Mouse (Mus musculus) hindbrain, embryonic 11.5 days (tissue): ENCODE measurements around the gene Gramd1b. TPM values are rescaled to one million over a fixed set of nuclear protein-coding genes. Genes with fewer than 3 reads are reported as not detected.
A peak's percentile ranks its signal among the peaks of the same experiment; 100 is the strongest.

Experiments
- ATAC-seq: fragments of 200-750 bp; cut with Nextera tagmentation; 2 replicates; pipeline ENCODE4 v1.8.0; 2017; ENCODE audit warnings: mild to moderate bottlenecking, moderate TSS enrichment, moderate library complexity; ENCODE audit not compliant: low FRiP score
- DNase-seq: peaks from one replicate; pipeline ENCODE4 v3.0.0-alpha.2; 2015; ENCODE audit warnings: low spot score
- H3K27ac ChIP-seq: fragments of 300-500 bp; sonication (generic); 2 replicates; pipeline ENCODE4 v1.5.1; 2014; ENCODE audit warnings: mild to moderate bottlenecking, low read depth, low read length
- H3K27me3 ChIP-seq: fragments of 300-500 bp; sonication (generic); 2 replicates; pipeline ENCODE4 v1.6.1; 2014; ENCODE audit warnings: mild to moderate bottlenecking, low read length, moderate library complexity, mixed read lengths; ENCODE audit not compliant: control insufficient read depth, insufficient read depth
- H3K36me3 ChIP-seq: fragments of 300-500 bp; sonication (generic); 2 replicates; pipeline ENCODE4 v1.6.1; 2014; ENCODE audit warnings: mild to moderate bottlenecking, low read length, moderate library complexity, mixed read lengths; ENCODE audit not compliant: control insufficient read depth, insufficient read depth
- H3K4me1 ChIP-seq: fragments of 300-500 bp; sonication (generic); replicated peaks from 2 replicates; pipeline ENCODE4 v1.6.1; 2014; ENCODE audit warnings: low read length, mixed read lengths; ENCODE audit not compliant: control insufficient read depth, insufficient read depth
- H3K4me2 ChIP-seq: fragments of 300-500 bp; sonication (generic); replicated peaks from 2 replicates; pipeline ENCODE4 v1.6.1; 2014; ENCODE audit warnings: mild to moderate bottlenecking, low read depth, low read length
- H3K4me3 ChIP-seq: fragments of 300-500 bp; sonication (generic); 2 replicates; pipeline ENCODE4 v1.5.1; 2014; ENCODE audit warnings: low read depth, low read length
- H3K9ac ChIP-seq: fragments of 300-500 bp; sonication (generic); 2 replicates; pipeline ENCODE4 v1.6.1; 2014; ENCODE audit warnings: low read depth, low read length
- H3K9me3 ChIP-seq: fragments of 300-500 bp; sonication (generic); 2 replicates; pipeline ENCODE4 v1.6.1; 2016; ENCODE audit warnings: low read length; ENCODE audit not compliant: control insufficient read depth
- WGBS: fragments of 180-500 bp; shearing (Covaris S2); extraction: QIAGEN DNeasy Blood & Tissue Kit; methylation state at CpG from one replicate; pipeline ENCODE4 v1.1.7; 2014; 5-methylcytosine and 5-hydroxymethylcytosine counted together
- polyA plus RNA-seq: library from polyadenylated mRNA; unstranded; fragments of >200 nt; fragmentation: Nextera tagmentation; extraction: Ambion mirVana; gene quantifications from 2 replicates; pipeline ENCODE4 v1.2.1, GENCODE M21; 2014

Gene Gramd1b
- polyA plus RNA-seq, 1 experiment from 2014 or later: 5.1 TPM

- Histone ChIP-seq H3K36me3 (no peaks in the 10 kb centered on the region), H3K4me3 (no peak overlapping the region), H3K27ac (no peak overlapping the region), H3K4me2 (no peak overlapping the region), H3K27me3 (no peaks in the 10 kb centered on the region), H3K4me1 (peaks cover 5% of the 10 kb centered on the region; the same call in 1 of the 2 replicates), H3K9ac (no peak overlapping the region), H3K9me3 (no peaks in the 10 kb centered on the region)
- 59% methylated on average over 7 of the region's 7 CpGs for WGBS
- DNase-seq (no peak), ATAC-seq (no peak)
These were observed 133.5 kb downstream of the Gramd1b start for GRCm38 (mm10) chr9:40397471-40398245.

DNA sequence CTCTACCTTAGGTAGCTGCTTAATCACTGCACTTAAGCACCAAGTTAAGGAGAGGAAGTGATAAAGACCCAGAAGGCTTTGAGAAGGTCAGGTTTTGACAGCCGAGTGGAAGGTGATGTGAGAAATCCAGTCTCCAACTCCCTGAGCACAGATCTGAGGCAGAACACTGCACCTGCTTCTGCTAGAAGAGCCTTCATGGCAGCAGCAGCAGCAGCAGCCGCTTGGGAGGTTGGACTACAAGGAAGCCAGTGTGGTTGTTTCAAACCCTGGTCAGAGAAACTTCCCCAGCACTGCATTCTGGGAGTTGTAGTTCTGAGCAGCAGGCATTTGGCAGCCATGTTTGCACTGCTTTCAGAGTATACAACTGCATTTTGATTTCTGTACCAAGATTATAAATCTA, 134.1 kb downstream of the Gramd1b start:
- Histone ChIP-seq H3K36me3 (no peaks in the 10 kb centered on the region), H3K4me1 (peaks cover 10% of the 10 kb centered on the region), H3K9me3 (no peaks in the 10 kb centered on the region), H3K4me3 (no peak overlapping the region), H3K4me2 (peak overlapping the region; percentile 20; the same call in 1 of the 2 replicates), H3K27me3 (no peaks in the 10 kb centered on the region), H3K27ac (peak overlapping the region; percentile 42; the same call in 1 of the 2 replicates), H3K9ac (no peak overlapping the region)
- WGBS: 32% methylated on average over 2 of the region's 2 CpGs
- DNase-seq (peak; percentile 80), ATAC-seq (peak; percentile 66)

DNA sequence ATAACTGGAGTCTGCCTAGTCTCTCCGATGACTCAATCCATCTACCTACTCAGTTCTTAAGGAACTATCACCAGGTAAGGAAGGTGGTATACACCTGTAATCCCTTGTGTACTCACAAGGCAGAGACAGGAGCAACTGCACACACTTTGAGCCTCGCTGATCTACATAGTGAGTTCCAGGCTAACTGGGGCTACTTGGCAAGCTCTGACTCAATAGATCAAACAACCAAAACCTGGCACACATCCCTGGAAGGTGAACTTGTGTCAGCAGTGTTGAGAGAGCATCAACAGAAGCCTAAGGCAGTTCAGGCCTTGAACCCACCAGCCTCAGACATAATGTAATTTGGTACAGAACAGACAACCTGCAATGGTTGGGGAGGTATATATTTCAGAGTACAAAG, 135.0 kb downstream of the Gramd1b start:
- WGBS: 91% methylated on average over 2 of the region's 2 CpGs
- H3K4me1 ChIP-seq: peaks cover 10% of the 10 kb centered on the region
- no peak overlapping the region for H3K9ac ChIP-seq
- no peaks in the 10 kb centered on the region for H3K36me3 ChIP-seq
- H3K4me2 ChIP-seq: no peak overlapping the region
- ATAC-seq: no peak
- DNase-seq: no peak
- no peaks in the 10 kb centered on the region for H3K9me3 ChIP-seq
- no peak overlapping the region for H3K27ac ChIP-seq
- no peaks in the 10 kb centered on the region for H3K27me3 ChIP-seq
- H3K4me3 ChIP-seq: no peak overlapping the region

DNA sequence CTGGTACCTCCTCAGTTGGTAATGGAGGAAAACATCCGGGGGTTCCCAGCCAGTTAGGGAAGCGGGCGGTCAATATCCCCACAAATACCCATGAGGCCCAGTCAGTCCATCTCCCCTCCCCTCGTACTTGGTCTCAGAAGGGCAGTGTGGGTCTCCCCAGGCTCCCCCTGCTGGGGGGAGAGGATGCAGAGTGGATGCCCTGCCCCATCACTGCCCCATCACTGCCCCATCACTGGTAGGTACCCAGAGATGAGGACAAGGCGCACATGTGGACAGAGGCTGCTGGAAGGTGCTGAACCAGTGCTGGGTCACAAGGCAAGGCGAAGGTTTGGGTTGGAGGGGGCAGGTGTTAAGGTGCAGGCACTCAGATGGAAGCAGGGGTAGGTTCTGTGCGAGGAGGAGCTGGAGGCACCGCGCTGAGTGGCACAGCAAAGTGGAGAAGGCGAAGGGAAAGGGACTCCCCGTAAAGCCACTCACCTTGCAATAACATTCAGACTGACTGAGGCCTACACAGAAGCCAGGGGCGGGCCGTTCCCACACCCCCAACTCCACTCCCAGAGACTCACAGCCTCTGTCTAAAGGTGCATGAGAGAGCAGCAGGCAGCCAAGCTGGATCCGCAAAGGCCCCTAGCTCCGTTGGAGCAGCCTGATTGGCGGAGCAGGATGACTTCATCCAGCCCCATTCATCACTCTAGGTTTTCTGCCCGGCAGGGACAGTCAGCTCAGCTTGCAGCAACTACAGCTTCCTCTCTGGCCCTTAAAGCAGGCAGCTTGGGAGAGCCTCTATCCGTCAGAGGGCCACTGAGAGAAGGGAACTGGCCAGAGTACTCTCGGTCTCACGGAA, 139.1 kb downstream of the Gramd1b start:
- Histone ChIP-seq H3K36me3 (no peaks in the 10 kb centered on the region), H3K27me3 (no peaks in the 10 kb centered on the region), H3K4me1 (peaks cover 10% of the 10 kb centered on the region), H3K9ac (peak overlapping the region; percentile 43), H3K4me2 (peak overlapping the region; percentile 36), H3K27ac (peak overlapping the region; percentile 72), H3K4me3 (peak overlapping the region; percentile 11), H3K9me3 (no peaks in the 10 kb centered on the region)
- ATAC-seq (peak; percentile 93), DNase-seq (peak; percentile 77)
- 13% methylated on average over 20 of the region's 20 CpGs for WGBS

- H3K4me3 ChIP-seq: no peak overlapping the region
- no peak overlapping the region for H3K27ac ChIP-seq
- H3K36me3 ChIP-seq: no peaks in the 10 kb centered on the region
- ATAC-seq (peak; percentile 12; the same call in 1 of the 2 replicates), DNase-seq (no peak)
- H3K4me1 ChIP-seq: peaks cover 7% of the 10 kb centered on the region
- no peaks in the 10 kb centered on the region for H3K27me3 ChIP-seq
- 69% methylated on average over 17 of the region's 17 CpGs for WGBS
- peak overlapping the region; percentile 36 for H3K4me2 ChIP-seq
- no peaks in the 10 kb centered on the region for H3K9me3 ChIP-seq
- peak overlapping the region; percentile 16; the same call in 1 of the 2 replicates for H3K9ac ChIP-seq
These were observed 139.8 kb downstream of the Gramd1b start for GRCm38 (mm10) chr9:40391359-40391758.

DNA sequence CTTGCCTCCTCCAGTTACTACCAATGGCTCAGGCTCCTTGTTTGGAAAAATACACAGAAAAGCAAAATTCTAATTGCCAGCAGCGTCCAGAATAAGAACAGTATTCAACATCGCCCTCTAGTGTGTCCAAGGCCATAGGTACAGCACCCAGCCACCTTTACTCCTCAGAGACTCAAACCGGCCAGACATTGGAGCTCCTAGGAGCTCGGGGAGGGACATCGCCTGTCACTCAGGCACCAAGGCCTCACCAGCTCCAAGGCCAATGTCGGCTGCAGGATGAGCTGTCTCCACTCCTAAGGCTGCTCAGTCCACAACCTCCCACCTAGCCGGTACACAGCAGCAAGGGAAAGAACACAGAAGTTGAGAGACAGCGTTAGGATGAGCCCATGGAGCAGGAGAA, 140.3 kb downstream of the Gramd1b start:
- Histone ChIP-seq H3K4me3 (no peak overlapping the region), H3K9me3 (no peaks in the 10 kb centered on the region), H3K27ac (no peak overlapping the region), H3K4me1 (peaks cover 7% of the 10 kb centered on the region), H3K36me3 (no peaks in the 10 kb centered on the region), H3K27me3 (no peaks in the 10 kb centered on the region), H3K4me2 (no peak overlapping the region), H3K9ac (no peak overlapping the region)
- ATAC-seq (no peak), DNase-seq (no peak)
- 35% methylated on average over 8 of the region's 8 CpGs for WGBS

DNA sequence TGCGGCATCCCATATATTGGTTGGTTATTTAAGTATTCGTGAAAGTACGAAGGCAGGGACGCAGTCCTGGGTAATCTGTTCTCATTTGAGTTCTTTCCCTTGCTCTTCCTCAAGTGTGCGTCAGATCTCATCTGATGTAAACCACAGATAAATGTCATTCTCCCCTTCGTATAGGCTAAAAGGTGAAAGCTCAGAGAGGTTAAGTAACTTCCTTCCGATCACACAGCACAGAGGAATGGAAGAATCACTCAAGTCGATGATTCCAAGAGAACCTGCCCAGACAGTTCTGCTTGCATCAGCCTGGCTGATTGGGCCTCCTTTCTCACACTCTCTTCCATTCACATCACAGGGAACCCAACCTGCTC, 140.8 kb downstream of the Gramd1b start:
- Histone ChIP-seq H3K9ac (no peak overlapping the region), H3K27ac (no peak overlapping the region), H3K27me3 (no peaks in the 10 kb centered on the region), H3K4me3 (no peak overlapping the region), H3K4me2 (no peak overlapping the region), H3K4me1 (peaks cover 7% of the 10 kb centered on the region), H3K9me3 (no peaks in the 10 kb centered on the region), H3K36me3 (no peaks in the 10 kb centered on the region)
- 95% methylated on average over 8 of the region's 8 CpGs for WGBS
- ATAC-seq (no peak), DNase-seq (no peak)

DNA sequence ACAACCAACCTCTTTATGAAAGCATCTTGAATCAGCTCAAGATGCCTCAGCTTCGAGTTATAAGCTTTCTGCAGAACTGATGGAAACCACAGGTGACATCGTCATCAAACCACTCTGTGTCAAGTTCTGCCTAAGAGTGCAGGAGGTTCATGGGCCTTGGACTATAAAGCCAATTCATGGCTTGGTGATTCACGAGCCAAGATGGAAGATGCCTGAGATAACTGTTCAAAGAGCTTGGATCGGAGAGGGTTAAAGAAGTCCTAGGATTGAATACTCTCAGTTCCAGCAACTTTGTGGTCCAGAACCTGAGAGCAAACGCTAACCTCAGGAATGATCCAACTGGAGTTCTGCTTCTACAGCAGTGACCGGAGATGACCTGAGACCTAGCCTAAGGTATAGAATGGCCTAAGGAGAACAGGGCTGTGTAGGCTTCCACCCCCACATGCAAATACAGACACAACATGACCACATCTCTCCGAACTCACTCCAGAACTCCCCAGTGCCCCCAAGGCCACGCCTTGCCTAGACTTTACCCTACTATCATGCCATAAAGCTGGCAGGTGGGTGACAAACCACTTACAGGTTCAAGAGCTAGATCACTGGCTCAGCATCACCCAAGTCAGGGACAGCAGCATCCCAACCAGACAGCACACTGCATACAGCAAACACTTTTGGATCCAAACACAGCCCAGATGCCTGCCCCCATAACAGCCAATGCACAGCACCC, 141.4 kb downstream of the Gramd1b start:
- Histone ChIP-seq H3K9ac (no peak overlapping the region), H3K9me3 (no peaks in the 10 kb centered on the region), H3K4me1 (peaks cover 7% of the 10 kb centered on the region), H3K27ac (no peak overlapping the region), H3K4me2 (no peak overlapping the region), H3K36me3 (no peaks in the 10 kb centered on the region), H3K27me3 (no peaks in the 10 kb centered on the region), H3K4me3 (no peak overlapping the region)
- no peak for ATAC-seq
- 90% methylated on average over 8 of the region's 8 CpGs for WGBS
- no peak for DNase-seq
